Mouse (Mus musculus): ENCODE results near the gene Olfr1044. TPM values are rescaled to one million over a fixed set of nuclear protein-coding genes. Genes with fewer than 3 reads are reported as not detected.
"Not testable (repeated sequence)": the region's sequence is repeated elsewhere in the genome, so short reads cannot be mapped to it uniquely, and the experiment has no call there.

The Olfr1044 gene
- not detected for total RNA-seq (2021)
- long read RNA-seq, experiment 1: 0 reads
- long read RNA-seq, experiment 2: 0 reads

DNA sequence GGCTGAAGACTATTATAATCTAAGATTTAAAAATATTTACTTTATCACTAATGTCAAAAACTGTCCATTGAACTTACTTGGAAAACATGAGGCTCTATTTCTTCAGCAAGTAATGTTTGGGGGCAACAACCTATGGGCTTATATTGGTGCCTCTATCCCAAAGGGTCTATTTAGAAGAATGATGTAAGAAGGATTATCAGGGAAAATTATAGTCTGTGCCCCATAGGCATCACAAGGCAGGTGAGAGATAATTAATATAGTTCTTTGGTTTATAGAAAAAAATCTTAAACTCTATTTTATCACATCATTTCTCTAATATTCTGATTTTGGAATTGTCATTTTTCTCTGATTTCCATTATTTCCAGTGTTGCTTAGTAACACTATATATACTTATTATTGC is at the start of gene Olfr1044:
TSS of gene Olfr1044 (minus strand) at position 101 of the 400 bp plus-strand sequence.
- intact Hi-C loops (cut with DNase I; ENCODE audit: low total_unique reads): no loop called here
- DNase-seq: no peak

DNA sequence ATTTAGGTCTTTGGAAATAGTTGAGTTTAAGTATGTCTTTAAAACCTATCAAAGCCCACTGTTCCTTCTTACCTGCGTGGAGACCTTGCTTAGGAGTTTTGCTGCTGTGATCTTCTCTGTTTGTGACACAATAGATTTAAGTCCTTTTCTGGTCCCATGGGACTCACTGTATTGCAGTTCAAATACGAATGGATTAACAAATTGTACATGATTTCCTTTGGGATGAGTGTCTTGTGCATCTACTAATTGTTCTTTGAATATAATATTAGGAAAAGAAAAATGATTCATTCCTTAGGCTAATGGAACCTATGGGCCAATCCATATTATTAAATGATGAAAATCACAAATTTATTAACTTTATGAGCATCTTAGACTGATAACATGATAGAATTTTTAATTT is 41.6 kb upstream of the Olfr1044 start, which contains the start of gene Olfr1046:
TSS of gene Olfr1046 (minus strand) at position 101 of the 400 bp plus-strand sequence.
- intact Hi-C loops (cut with DNase I; ENCODE audit: low total_unique reads): no loop called here
- DNase-seq: no peak

DNA sequence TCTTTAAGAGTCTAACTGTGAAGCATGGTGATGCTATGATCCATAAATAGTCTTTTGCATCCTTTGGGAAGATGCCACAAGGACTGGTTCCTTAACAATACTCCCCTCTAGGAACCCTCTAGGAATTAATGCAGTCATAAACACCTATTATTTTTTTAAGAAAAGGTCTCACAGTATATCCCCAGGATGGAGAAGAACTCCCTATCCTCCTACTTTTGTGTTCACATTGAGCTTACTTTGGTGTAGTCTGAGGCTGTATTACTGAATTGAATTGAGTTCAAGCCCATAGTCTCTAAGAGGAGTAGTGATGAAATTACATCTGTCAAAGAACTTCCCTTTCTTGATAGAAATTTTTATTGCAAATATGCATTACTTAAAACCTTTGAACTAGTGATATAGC is 25.3 kb upstream of the Olfr1044 start, which contains the start of gene Olfr1045:
TSS of gene Olfr1045 (minus strand) at position 101 of the 400 bp plus-strand sequence.
- intact Hi-C loops (cut with DNase I; ENCODE audit: low total_unique reads): no loop called here
- DNase-seq: no peak

GRCm38 (mm10) chr2:86195863-86196262 is 18.2 kb upstream of the Olfr1044 start:
- intact Hi-C loops (cut with DNase I; ENCODE audit: low total_unique reads): no loop called here
- no peak for DNase-seq

GRCm38 (mm10) chr2:86185583-86185982 is 8.0 kb upstream of the Olfr1044 start, which contains the start of gene Olfr52:
Gene Olfr52, minus strand, starts transcription at chr2:86185683.
- no peak for DNase-seq
- intact Hi-C loops (cut with DNase I; ENCODE audit: low total_unique reads): no loop called here

GRCm38 (mm10) chr2:86179950-86180349 is 2.3 kb upstream of the Olfr1044 start:
- no peak for DNase-seq
- intact Hi-C loops (cut with DNase I; ENCODE audit: low total_unique reads): no loop called here

- DNase-seq; intact Hi-C loops (cut with DNase I; ENCODE audit: low total_unique reads): not testable (repeated sequence)
Measured at GRCm38 (mm10) chr2:86175422-86175821, 2.2 kb downstream of the Olfr1044 start.

- intact Hi-C loops (cut with DNase I; ENCODE audit: low total_unique reads): no loop called here
Measured at GRCm38 (mm10) chr2:86167422-86167821, 10.2 kb downstream of the Olfr1044 start, which contains the start of gene Olfr1043. Gene Olfr1043, minus strand, starts transcription at chr2:86167522.

GRCm38 (mm10) chr2:86161738-86162137 is 15.9 kb downstream of the Olfr1044 start, which contains the start of gene Olfr1042:
Gene Olfr1042, minus strand, starts transcription at chr2:86161838.
- intact Hi-C loops (cut with DNase I; ENCODE audit: low total_unique reads): no loop called here

More at GRCm38 (mm10) chr2:86167422-86167821, 10.2 kb downstream of the Olfr1044 start, which contains the start of gene Olfr1043:
- no peak for DNase-seq

GRCm38 (mm10) chr2:86146632-86147031 is 31.0 kb downstream of the Olfr1044 start, which contains the start of gene Olfr1040:
Gene Olfr1040, minus strand, starts transcription at chr2:86146732.
- no peak for DNase-seq
- intact Hi-C loops (cut with DNase I; ENCODE audit: low total_unique reads): no loop called here

More at GRCm38 (mm10) chr2:86161738-86162137, 15.9 kb downstream of the Olfr1044 start, which contains the start of gene Olfr1042:
- DNase-seq: no peak

GRCm38 (mm10) chr2:86135828-86136227 is 41.8 kb downstream of the Olfr1044 start, which contains the start of gene Olfr1039:
Gene Olfr1039, minus strand, starts transcription at chr2:86135928.
- intact Hi-C loops (cut with DNase I; ENCODE audit: low total_unique reads): no loop called here
- DNase-seq: no peak

Other genes with a start within 250 kb of the Olfr1044 start
- gene Olfr1028, start 227.4 kb downstream of the Olfr1044 start, total RNA-seq (2021): not detected
- not detected for gene Olfr1029, start 203.9 kb downstream of the Olfr1044 start, total RNA-seq (2021)
- not detected for gene Olfr1030, start 198.5 kb downstream of the Olfr1044 start, total RNA-seq (2021)
- not detected for gene Olfr1031, start 187.5 kb downstream of the Olfr1044 start, total RNA-seq (2021)
- not detected for gene Olfr1032, start 172.3 kb downstream of the Olfr1044 start, total RNA-seq (2021)
- gene Olfr1033, start 157.2 kb downstream of the Olfr1044 start, total RNA-seq (2021): under 1 TPM in 1 of 2 experiments, not detected in 1; 0.64 TPM
- gene Olfr1034, start 132.0 kb downstream of the Olfr1044 start, total RNA-seq (2021): not detected
- not detected for gene Olfr1036, start 103.8 kb downstream of the Olfr1044 start, total RNA-seq (2021)
- gene Olfr1037, start 90.4 kb downstream of the Olfr1044 start, total RNA-seq (2021): not detected
- not detected for gene Olfr1039, start 41.9 kb downstream of the Olfr1044 start, total RNA-seq (2021)
- gene Olfr1040, start 31.1 kb downstream of the Olfr1044 start, total RNA-seq (2021): not detected
- gene Olfr1042, start 16.0 kb downstream of the Olfr1044 start, total RNA-seq (2021): not detected
- gene Olfr1043, start 10.3 kb downstream of the Olfr1044 start, total RNA-seq (2021): not detected
- gene Olfr52, start 7.9 kb upstream of the Olfr1044 start, total RNA-seq (2021): not detected
- gene Olfr1045, start 25.2 kb upstream of the Olfr1044 start, total RNA-seq (2021): not detected
- gene Olfr1046, start 41.5 kb upstream of the Olfr1044 start, total RNA-seq (2021): not detected
- not detected for gene Olfr1047, start 53.6 kb upstream of the Olfr1044 start, total RNA-seq (2021)
- gene Olfr1048, start 62.5 kb upstream of the Olfr1044 start, total RNA-seq (2021): not detected
- gene Olfr1049, start 80.5 kb upstream of the Olfr1044 start, total RNA-seq (2021): not detected
- gene Olfr1051, start 101.3 kb upstream of the Olfr1044 start, total RNA-seq (2021): not detected
- gene Olfr1052, start 114.6 kb upstream of the Olfr1044 start, total RNA-seq (2021): not detected
- gene Olfr1053, start 137.5 kb upstream of the Olfr1044 start, total RNA-seq (2021): not detected
- gene Olfr1054, start 157.6 kb upstream of the Olfr1044 start, total RNA-seq (2021): not detected
- gene Olfr1055, start 172.5 kb upstream of the Olfr1044 start, total RNA-seq (2021): not detected
- gene Olfr1056, start 184.6 kb upstream of the Olfr1044 start, total RNA-seq (2021): not detected
- gene Olfr1057, start 200.6 kb upstream of the Olfr1044 start, total RNA-seq (2021): not detected
- gene Olfr1058, start 210.7 kb upstream of the Olfr1044 start, total RNA-seq (2021): not detected
- gene Olfr1061, start 236.2 kb upstream of the Olfr1044 start, total RNA-seq (2021): not detected
- gene Olfr1062, start 248.9 kb upstream of the Olfr1044 start, total RNA-seq (2021): not detected

Measured in gastrocnemius, postnatal 14 days (tissue).